Mouse (Mus musculus): ENCODE results near the gene Pacsin3. TPM values are rescaled to one million over a fixed set of nuclear protein-coding genes. Genes with fewer than 3 reads are reported as not detected.
"Not testable (repeated sequence)": the region's sequence is repeated elsewhere in the genome, so short reads cannot be mapped to it uniquely, and the experiment has no call there.

The Pacsin3 gene
- polyA plus RNA-seq, 1 experiment from 2014 or later, result 25.1 TPM

- WGBS, result 23% methylated on average over 4 of the region's 4 CpGs
- not testable (repeated sequence) for H3K9me3 ChIP-seq (ENCODE audit: control insufficient read depth, low read length); H3K4me1 ChIP-seq (replicated peaks; ENCODE audit: control insufficient read depth, insufficient read depth, low read length); H3K27me3 ChIP-seq (replicated peaks; ENCODE audit: control insufficient read depth, insufficient read depth, low read length); H3K36me3 ChIP-seq (ENCODE audit: control insufficient read depth, insufficient read depth, low read length)
- H3K27ac ChIP-seq (ENCODE audit: low read depth), result peak overlapping the region; percentile 90
- peak overlapping the region; percentile 62 for H3K4me3 ChIP-seq (ENCODE audit: low read depth, low read length)
- peak; percentile 58 for DNase-seq (ENCODE audit: low spot score)
- peak; percentile 50 for ATAC-seq (replicated peaks; ENCODE audit: low FRiP score, low TSS enrichment, low read depth)
- peak overlapping the region; percentile 80 for H3K4me2 ChIP-seq (ENCODE audit: low read length)
- peak overlapping the region; percentile 55 for H3K9ac ChIP-seq (ENCODE audit: low read length)
These were observed 18.2 kb upstream of the Pacsin3 start for GRCm38 (mm10) chr2:91237511-91238080.

- Histone ChIP-seq H3K9ac (ENCODE audit: low read length) (no peak overlapping the region), H3K27me3 (replicated peaks; ENCODE audit: control insufficient read depth, insufficient read depth, low read length) (no peaks in the 10 kb centered on the region), H3K9me3 (ENCODE audit: control insufficient read depth, low read length) (no peaks in the 10 kb centered on the region), H3K36me3 (ENCODE audit: control insufficient read depth, insufficient read depth, low read length) (no peaks in the 10 kb centered on the region), H3K4me3 (ENCODE audit: low read depth, low read length) (no peak overlapping the region), H3K27ac (ENCODE audit: low read depth) (no peak overlapping the region), H3K4me1 (replicated peaks; ENCODE audit: control insufficient read depth, insufficient read depth, low read length) (no peaks in the 10 kb centered on the region), H3K4me2 (ENCODE audit: low read length) (no peak overlapping the region)
- DNase-seq (ENCODE audit: low spot score) (no peak), ATAC-seq (replicated peaks; ENCODE audit: low FRiP score, low TSS enrichment, low read depth) (no peak)
- 71% methylated on average over 5 of the region's 5 CpGs for WGBS
These were observed 13.2 kb upstream of the Pacsin3 start for GRCm38 (mm10) chr2:91242547-91242946.

DNA sequence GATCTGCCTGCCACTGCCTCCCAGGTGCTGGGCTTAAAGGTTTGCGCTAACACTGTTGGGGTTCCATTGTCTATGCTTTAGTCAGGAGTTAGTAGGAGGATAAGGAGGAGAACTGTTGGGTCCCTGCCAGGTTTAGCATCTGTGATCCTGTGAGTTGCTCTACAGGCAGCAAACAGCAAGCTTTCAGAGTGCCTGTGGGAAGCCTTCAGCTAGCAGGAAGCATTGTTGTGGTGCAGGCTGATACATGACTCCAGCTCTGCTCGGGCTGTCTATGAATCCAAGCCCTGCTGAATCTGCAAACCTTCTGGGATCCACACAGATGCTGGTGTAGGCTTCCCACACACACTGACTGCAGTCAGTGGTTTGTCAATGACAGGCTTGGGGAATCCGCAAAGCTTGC lies 12.3 kb upstream of the Pacsin3 start:
- no peak overlapping the region for H3K4me2 ChIP-seq (ENCODE audit: low read length)
- DNase-seq (ENCODE audit: low spot score), result no peak
- H3K36me3 ChIP-seq (ENCODE audit: control insufficient read depth, insufficient read depth, low read length), result no peaks in the 10 kb centered on the region
- H3K9ac ChIP-seq (ENCODE audit: low read length), result no peak overlapping the region
- no peaks in the 10 kb centered on the region for H3K4me1 ChIP-seq (replicated peaks; ENCODE audit: control insufficient read depth, insufficient read depth, low read length)
- no peak overlapping the region for H3K4me3 ChIP-seq (ENCODE audit: low read depth, low read length)
- no peaks in the 10 kb centered on the region for H3K27me3 ChIP-seq (replicated peaks; ENCODE audit: control insufficient read depth, insufficient read depth, low read length)
- H3K9me3 ChIP-seq (ENCODE audit: control insufficient read depth, low read length), result no peaks in the 10 kb centered on the region
- WGBS, result 61% methylated on average over 3 of the region's 3 CpGs
- ATAC-seq (replicated peaks; ENCODE audit: low FRiP score, low TSS enrichment, low read depth), result no peak
- H3K27ac ChIP-seq (ENCODE audit: low read depth), result no peak overlapping the region

- DNase-seq (ENCODE audit: low spot score), result no peak
- H3K9ac ChIP-seq (ENCODE audit: low read length), result no peak overlapping the region
- no peaks in the 10 kb centered on the region for H3K4me1 ChIP-seq (replicated peaks; ENCODE audit: control insufficient read depth, insufficient read depth, low read length)
- no peaks in the 10 kb centered on the region for H3K27me3 ChIP-seq (replicated peaks; ENCODE audit: control insufficient read depth, insufficient read depth, low read length)
- no peak overlapping the region for H3K4me3 ChIP-seq (ENCODE audit: low read depth, low read length)
- WGBS, result 69% methylated on average over 5 of the region's 5 CpGs
- no peak for ATAC-seq (replicated peaks; ENCODE audit: low FRiP score, low TSS enrichment, low read depth)
- H3K27ac ChIP-seq (ENCODE audit: low read depth), result no peak overlapping the region
- no peaks in the 10 kb centered on the region for H3K36me3 ChIP-seq (ENCODE audit: control insufficient read depth, insufficient read depth, low read length)
- H3K9me3 ChIP-seq (ENCODE audit: control insufficient read depth, low read length), result no peaks in the 10 kb centered on the region
- no peak overlapping the region for H3K4me2 ChIP-seq (ENCODE audit: low read length)
These were observed 11.1 kb upstream of the Pacsin3 start for GRCm38 (mm10) chr2:91244557-91245228.

GRCm38 (mm10) chr2:91248366-91248765 lies 7.4 kb upstream of the Pacsin3 start:
- no peaks in the 10 kb centered on the region for H3K4me1 ChIP-seq (replicated peaks; ENCODE audit: control insufficient read depth, insufficient read depth, low read length)
- ATAC-seq (replicated peaks; ENCODE audit: low FRiP score, low TSS enrichment, low read depth), result no peak

GRCm38 (mm10) chr2:91252001-91252400 lies 3.8 kb upstream of the Pacsin3 start:
- DNase-seq (ENCODE audit: low spot score), result no peak
- H3K9ac ChIP-seq (ENCODE audit: low read length), result no peak overlapping the region
- ATAC-seq (replicated peaks; ENCODE audit: low FRiP score, low TSS enrichment, low read depth), result no peak

More at GRCm38 (mm10) chr2:91248366-91248765, 7.4 kb upstream of the Pacsin3 start:
- Histone ChIP-seq H3K36me3 (ENCODE audit: control insufficient read depth, insufficient read depth, low read length) (no peaks in the 10 kb centered on the region), H3K4me2 (ENCODE audit: low read length) (no peak overlapping the region), H3K27ac (ENCODE audit: low read depth) (no peak overlapping the region), H3K9me3 (ENCODE audit: control insufficient read depth, low read length) (no peaks in the 10 kb centered on the region), H3K9ac (ENCODE audit: low read length) (no peak overlapping the region), H3K4me3 (ENCODE audit: low read depth, low read length) (no peak overlapping the region), H3K27me3 (replicated peaks; ENCODE audit: control insufficient read depth, insufficient read depth, low read length) (no peaks in the 10 kb centered on the region)
- DNase-seq (ENCODE audit: low spot score), result no peak
- 85% methylated on average over 4 of the region's 4 CpGs for WGBS

GRCm38 (mm10) chr2:91252512-91252911 lies 3.2 kb upstream of the Pacsin3 start:
- Histone ChIP-seq H3K9me3 (ENCODE audit: control insufficient read depth, low read length) (no peaks in the 10 kb centered on the region), H3K4me2 (ENCODE audit: low read length) (no peak overlapping the region), H3K27me3 (replicated peaks; ENCODE audit: control insufficient read depth, insufficient read depth, low read length) (peaks cover 21% of the 10 kb centered on the region), H3K4me1 (replicated peaks; ENCODE audit: control insufficient read depth, insufficient read depth, low read length) (peaks cover 9% of the 10 kb centered on the region), H3K27ac (ENCODE audit: low read depth) (no peak overlapping the region), H3K4me3 (ENCODE audit: low read depth, low read length) (no peak overlapping the region), H3K9ac (ENCODE audit: low read length) (no peak overlapping the region), H3K36me3 (ENCODE audit: control insufficient read depth, insufficient read depth, low read length) (no peaks in the 10 kb centered on the region)
- 58% methylated on average over 4 of the region's 4 CpGs for WGBS
- ATAC-seq (replicated peaks; ENCODE audit: low FRiP score, low TSS enrichment, low read depth), result no peak
- no peak for DNase-seq (ENCODE audit: low spot score)

More at GRCm38 (mm10) chr2:91252001-91252400, 3.8 kb upstream of the Pacsin3 start:
- peaks cover 7% of the 10 kb centered on the region for H3K4me1 ChIP-seq (replicated peaks; ENCODE audit: control insufficient read depth, insufficient read depth, low read length)
- no peak overlapping the region for H3K4me3 ChIP-seq (ENCODE audit: low read depth, low read length)
- peaks cover 21% of the 10 kb centered on the region for H3K27me3 ChIP-seq (replicated peaks; ENCODE audit: control insufficient read depth, insufficient read depth, low read length)
- no peak overlapping the region for H3K4me2 ChIP-seq (ENCODE audit: low read length)
- 66% methylated on average over 4 of the region's 4 CpGs for WGBS
- H3K9me3 ChIP-seq (ENCODE audit: control insufficient read depth, low read length), result no peaks in the 10 kb centered on the region
- no peaks in the 10 kb centered on the region for H3K36me3 ChIP-seq (ENCODE audit: control insufficient read depth, insufficient read depth, low read length)
- H3K27ac ChIP-seq (ENCODE audit: low read depth), result no peak overlapping the region

- Histone ChIP-seq H3K27ac (ENCODE audit: low read depth) (no peak overlapping the region), H3K4me1 (replicated peaks; ENCODE audit: control insufficient read depth, insufficient read depth, low read length) (peaks cover 17% of the 10 kb centered on the region), H3K27me3 (replicated peaks; ENCODE audit: control insufficient read depth, insufficient read depth, low read length) (peaks cover 21% of the 10 kb centered on the region), H3K36me3 (ENCODE audit: control insufficient read depth, insufficient read depth, low read length) (no peaks in the 10 kb centered on the region), H3K9me3 (ENCODE audit: control insufficient read depth, low read length) (no peaks in the 10 kb centered on the region), H3K4me2 (ENCODE audit: low read length) (no peak overlapping the region), H3K4me3 (ENCODE audit: low read depth, low read length) (no peak overlapping the region), H3K9ac (ENCODE audit: low read length) (no peak overlapping the region)
- DNase-seq (ENCODE audit: low spot score), result peak; percentile 49
- WGBS, result 31% methylated on average over 8 of the region's 8 CpGs
- no peak for ATAC-seq (replicated peaks; ENCODE audit: low FRiP score, low TSS enrichment, low read depth)
These were observed 901 bp upstream of the Pacsin3 start for GRCm38 (mm10) chr2:91254725-91255380.

All from intestine, embryonic 14.5 days (tissue).